Mouse (Mus musculus) bone marrow macrophage, adult 2 months (primary cell): Measurements from ENCODE around the gene Carmil1. TPM values are rescaled to one million over a fixed set of nuclear protein-coding genes. Genes with fewer than 3 reads are reported as not detected.

Experiments
- H3K27ac ChIP-seq: 2 replicates; pipeline ENCODE4 v1.5.1; 2012; ENCODE audit warnings: low read depth, low read length; ENCODE audit not compliant: insufficient read depth
- H3K4me1 ChIP-seq: 2 replicates; pipeline ENCODE4 v1.6.1; 2012; ENCODE audit warnings: low read length; ENCODE audit not compliant: control insufficient read depth, insufficient read depth
- H3K4me3 ChIP-seq: 2 replicates; pipeline ENCODE4 v1.5.1; 2012; ENCODE audit warnings: mild to moderate bottlenecking, low read length, moderate library complexity; ENCODE audit not compliant: insufficient read depth
- CTCF ChIP-seq: IDR thresholded peaks from 2 replicates; pipeline ENCODE4 v1.5.1; 2012; ENCODE audit warnings: low read depth, mild to moderate bottlenecking, low read length, moderate library complexity
- POLR2A ChIP-seq: IDR thresholded peaks from 2 replicates; pipeline ENCODE4 v1.6.1; 2012; ENCODE audit warnings: mild to moderate bottlenecking, low read depth, low read length, borderline replicate concordance
- polyA plus RNA-seq: library from polyadenylated mRNA; stranded (reverse); fragments of >200 nt; gene quantifications from 2 replicates; pipeline ENCODE4 v1.2.4, GENCODE M21; 2012; ENCODE audit not compliant: missing spikeins, insufficient read depth, insufficient read length

The Carmil1 gene
- polyA plus RNA-seq, 1 experiment: 4.1 TPM

- no peak overlapping the region for H3K4me3 ChIP-seq
- no peak for TF ChIP-seq POLR2A
- no peak for TF ChIP-seq CTCF
- H3K4me1 ChIP-seq: peaks cover 4% of the 10 kb centered on the region; the same call in 1 of the 2 replicates
- H3K27ac ChIP-seq: no peak overlapping the region
Observed at GRCm38 (mm10) chr13:24065536-24065935, 215.1 kb downstream of the Carmil1 start.

GRCm38 (mm10) chr13:24062770-24063169 is 217.8 kb downstream of the Carmil1 start:
- TF ChIP-seq CTCF (no peak), POLR2A (no peak)
- no peak overlapping the region for H3K27ac ChIP-seq
- H3K4me3 ChIP-seq: no peak overlapping the region
- peaks cover 4% of the 10 kb centered on the region; the same call in 1 of the 2 replicates for H3K4me1 ChIP-seq

DNA sequence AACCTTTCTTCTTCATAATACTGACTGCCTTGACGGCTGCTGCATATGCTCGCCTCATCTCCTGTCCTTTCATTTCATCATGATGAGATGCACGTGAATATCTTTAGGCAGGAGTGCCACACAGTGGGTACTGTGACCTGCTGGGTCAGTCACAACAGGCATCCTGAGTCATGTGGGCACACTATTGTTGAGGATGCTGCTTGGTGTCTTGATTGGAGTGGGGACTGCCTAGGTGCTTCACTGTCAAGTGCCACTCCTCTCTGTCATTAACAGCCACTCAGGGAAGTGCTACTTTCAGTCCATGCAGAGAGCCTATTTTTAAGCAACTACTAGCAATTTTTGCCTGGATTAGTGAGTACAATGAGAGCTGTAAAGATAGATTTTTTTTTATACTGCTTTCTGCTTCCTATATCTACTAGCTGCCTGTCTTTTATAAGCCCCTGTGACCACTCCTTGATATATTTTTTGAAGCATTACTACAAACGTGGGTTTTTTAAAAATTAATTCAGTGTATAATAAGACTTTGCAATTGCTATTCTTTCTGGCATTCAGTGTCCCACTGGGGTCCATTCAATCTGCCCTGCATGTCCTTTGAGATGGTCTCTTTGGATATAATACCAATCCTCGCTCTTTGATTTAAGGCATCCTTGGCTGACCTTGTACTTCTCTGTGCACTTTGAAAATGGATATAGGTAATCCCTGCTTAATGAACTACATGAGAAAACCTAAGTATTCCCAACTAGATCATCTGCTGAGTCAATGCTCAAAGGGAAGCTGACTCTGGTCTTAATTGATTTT is 225.3 kb downstream of the Carmil1 start:
- Histone ChIP-seq H3K4me3 (no peak overlapping the region), H3K4me1 (peaks cover 10% of the 10 kb centered on the region), H3K27ac (no peak overlapping the region)
- TF ChIP-seq CTCF (no peak), POLR2A (no peak)

GRCm38 (mm10) chr13:24051496-24051895 is 229.1 kb downstream of the Carmil1 start:
- no peak for TF ChIP-seq POLR2A
- peaks cover 22% of the 10 kb centered on the region for H3K4me1 ChIP-seq
- no peak overlapping the region for H3K4me3 ChIP-seq
- H3K27ac ChIP-seq: no peak overlapping the region

DNA sequence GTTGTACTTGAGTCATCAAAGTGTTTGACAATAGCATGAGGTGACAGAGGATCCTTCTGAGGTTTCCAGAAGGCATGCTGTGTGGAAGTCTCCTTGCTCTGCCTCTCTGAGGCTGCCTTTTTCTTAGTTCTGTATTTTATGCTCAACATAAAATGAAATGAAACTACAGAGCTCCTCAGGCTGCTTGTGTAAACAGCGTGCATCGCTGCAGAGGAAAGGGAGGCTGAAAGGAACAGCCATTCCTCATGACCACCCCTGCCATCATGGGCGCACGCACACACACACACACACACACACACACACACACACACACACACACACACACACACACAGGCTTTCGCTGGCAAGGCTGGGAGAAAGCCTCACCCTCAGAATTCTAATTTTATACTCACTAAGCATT is 230.3 kb downstream of the Carmil1 start:
- peaks cover 22% of the 10 kb centered on the region for H3K4me1 ChIP-seq
- H3K27ac ChIP-seq: no peak overlapping the region
- no peak overlapping the region for H3K4me3 ChIP-seq
- no peak for TF ChIP-seq POLR2A
- no peak for TF ChIP-seq CTCF

GRCm38 (mm10) chr13:24049267-24050034 is 231.1 kb downstream of the Carmil1 start:
- H3K27ac ChIP-seq: no peak overlapping the region
- no peak overlapping the region for H3K4me3 ChIP-seq
- TF ChIP-seq CTCF (no peak), POLR2A (no peak)
- H3K4me1 ChIP-seq: peaks cover 22% of the 10 kb centered on the region

GRCm38 (mm10) chr13:24048611-24049010 is 232.0 kb downstream of the Carmil1 start:
- H3K4me1 ChIP-seq: peaks cover 22% of the 10 kb centered on the region
- no peak overlapping the region for H3K4me3 ChIP-seq
- H3K27ac ChIP-seq: no peak overlapping the region
- TF ChIP-seq CTCF: no peak
- no peak for TF ChIP-seq POLR2A

DNA sequence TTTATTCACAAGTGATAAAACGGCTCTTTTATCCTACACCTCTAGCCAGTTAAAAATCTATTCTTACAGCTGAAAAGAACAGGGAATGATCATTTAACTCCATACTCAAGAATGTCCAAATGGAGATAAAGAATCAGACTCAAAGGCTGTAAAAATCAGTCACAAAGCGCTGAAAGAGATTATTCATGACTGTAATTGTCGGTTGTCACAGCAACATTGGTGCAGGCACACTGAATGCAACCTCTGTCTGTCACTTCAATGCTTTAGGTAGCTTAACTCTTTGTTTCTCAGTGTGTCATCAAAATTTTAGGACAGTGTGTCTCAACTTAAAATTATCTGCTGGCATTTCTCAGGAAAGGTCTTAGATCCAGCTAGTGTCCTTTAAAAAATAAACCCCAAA is 235.3 kb downstream of the Carmil1 start:
- no peak overlapping the region for H3K27ac ChIP-seq
- no peak overlapping the region for H3K4me3 ChIP-seq
- peaks cover 12% of the 10 kb centered on the region for H3K4me1 ChIP-seq
- TF ChIP-seq CTCF (no peak), POLR2A (no peak)

DNA sequence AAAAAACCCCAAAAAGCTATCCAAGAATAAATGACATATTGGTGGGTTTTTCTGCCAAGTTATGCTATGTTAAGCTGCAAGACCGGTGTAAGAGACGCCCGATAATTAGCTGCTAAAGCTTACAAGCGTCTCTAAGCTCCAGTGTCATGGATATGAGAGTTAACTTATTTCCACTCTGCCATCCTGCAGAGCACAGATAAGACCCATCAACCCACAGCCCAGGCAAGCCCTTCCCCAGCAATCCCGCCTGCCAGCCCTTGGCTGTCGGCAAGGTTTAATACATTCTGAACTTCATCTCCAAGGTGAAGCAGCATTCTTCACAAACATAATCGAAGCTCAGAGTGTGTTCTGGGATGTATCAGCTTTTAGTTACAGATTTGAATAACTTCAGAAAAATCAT is 240.4 kb downstream of the Carmil1 start:
- TF ChIP-seq CTCF: no peak
- TF ChIP-seq POLR2A: no peak
- no peak overlapping the region for H3K4me3 ChIP-seq
- H3K4me1 ChIP-seq: peaks cover 17% of the 10 kb centered on the region
- no peak overlapping the region for H3K27ac ChIP-seq

GRCm38 (mm10) chr13:24037502-24037901 is 243.1 kb downstream of the Carmil1 start:
- Histone ChIP-seq H3K27ac (peak overlapping the region; percentile 30), H3K4me1 (peaks cover 17% of the 10 kb centered on the region), H3K4me3 (no peak overlapping the region)
- TF ChIP-seq CTCF (no peak), POLR2A (no peak)
